Mouse (Mus musculus): Measurements from ENCODE around the gene Psme3. TPM values are rescaled to one million over a fixed set of nuclear protein-coding genes. Genes with fewer than 3 reads are reported as not detected.

The Psme3 gene
- total and polyA plus RNA-seq, 2 experiments from 2014 or later = 74.0 to 76.5 TPM

DNA sequence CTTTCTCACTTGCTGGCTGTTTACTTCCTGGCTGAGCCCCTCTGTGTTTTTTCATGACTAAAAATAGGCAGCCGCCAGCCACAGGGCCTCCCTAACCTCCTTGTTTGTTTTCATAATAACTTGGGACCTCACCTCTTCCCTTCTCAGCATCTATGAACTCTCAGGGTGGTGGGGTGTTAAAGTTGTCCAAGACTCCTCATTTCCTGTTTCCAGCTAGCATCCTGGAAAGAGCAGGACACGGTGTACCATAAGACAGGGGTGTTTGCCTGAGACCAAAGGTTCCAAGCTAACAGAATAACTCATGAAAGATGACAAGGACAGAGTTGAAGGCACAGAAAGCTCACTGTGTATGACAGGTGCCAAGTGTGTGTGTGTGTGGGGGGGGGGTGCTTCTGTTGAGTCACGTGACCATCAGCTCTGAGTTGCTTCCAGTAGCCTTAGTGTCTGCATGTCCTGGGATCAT lies 44.7 kb downstream of the Psme3 start:
- no peak for TF ChIP-seq CTCF (IDR thresholded peaks at IDR 0.05)
- ATAC-seq (ENCODE audit: low FRiP score) = no peak

DNA sequence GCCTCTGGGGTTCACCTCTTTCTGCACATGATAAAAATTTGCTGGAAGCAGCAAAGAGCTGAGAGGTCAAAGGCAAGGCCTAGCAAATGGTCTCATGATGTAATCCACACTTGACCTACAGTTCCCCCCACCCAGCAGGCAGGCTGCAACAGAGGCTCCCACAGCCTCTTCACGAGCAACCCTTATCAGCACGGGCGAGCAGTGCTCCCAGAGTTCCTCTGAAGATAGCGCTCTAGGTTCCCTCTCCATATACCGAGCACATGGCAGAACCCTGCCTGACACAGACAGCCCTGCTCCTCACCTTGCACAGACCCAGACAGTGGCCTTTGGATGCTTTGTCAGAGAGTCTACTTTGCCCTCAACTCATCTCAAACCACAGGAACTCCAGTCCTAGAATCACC lies 48.5 kb downstream of the Psme3 start:
- no peak for ATAC-seq (ENCODE audit: low FRiP score)
- Histone ChIP-seq H3K4me2 (ENCODE audit: low read depth, low read length, poor library complexity, severe bottlenecking) (no peak overlapping the region), H3K36me3 (ENCODE audit: insufficient read depth, low read length) (no peaks in the 10 kb centered on the region), H3K9me3 (ENCODE audit: low read length) (no peaks in the 10 kb centered on the region), H3K4me3 (ENCODE audit: low read depth, low read length) (no peak overlapping the region), H3K4me1 (ENCODE audit: insufficient read depth, low read length) (no peaks in the 10 kb centered on the region), H3K27ac (ENCODE audit: low read depth, low read length) (no peak overlapping the region), H3K27me3 (ENCODE audit: insufficient read depth, low read length) (no peaks in the 10 kb centered on the region), H3K9ac (replicated peaks; ENCODE audit: low read length, poor library complexity, severe bottlenecking) (no peak overlapping the region)
- DNase-seq (ENCODE audit: low spot score) = no peak
- TF ChIP-seq CTCF (IDR thresholded peaks at IDR 0.05) = no peak
- 83% methylated on average over 5 of the region's 5 CpGs for WGBS

More for the DNA sequence above, 44.7 kb downstream of the Psme3 start:
- no peak for DNase-seq (ENCODE audit: low spot score)
- no peak overlapping the region for H3K9ac ChIP-seq (replicated peaks; ENCODE audit: low read length, poor library complexity, severe bottlenecking)
- H3K36me3 ChIP-seq (ENCODE audit: insufficient read depth, low read length) = no peaks in the 10 kb centered on the region
- no peak overlapping the region for H3K4me2 ChIP-seq (ENCODE audit: low read depth, low read length, poor library complexity, severe bottlenecking)
- H3K27ac ChIP-seq (ENCODE audit: low read depth, low read length) = no peak overlapping the region
- no peak overlapping the region for H3K4me3 ChIP-seq (ENCODE audit: low read depth, low read length)
- H3K4me1 ChIP-seq (ENCODE audit: insufficient read depth, low read length) = no peaks in the 10 kb centered on the region
- H3K9me3 ChIP-seq (ENCODE audit: low read length) = no peaks in the 10 kb centered on the region
- no peaks in the 10 kb centered on the region for H3K27me3 ChIP-seq (ENCODE audit: insufficient read depth, low read length)
- WGBS = 72% methylated on average over 3 of the region's 3 CpGs

GRCm38 (mm10) chr11:101367326-101367935 lies 51.4 kb downstream of the Psme3 start, which contains the start of gene G6pc:
TSS of gene G6pc (plus strand) at chr11:101367561.
- Histone ChIP-seq H3K27ac (ENCODE audit: low read depth, low read length) (no peak within 1 kb of the TSS), H3K4me1 (ENCODE audit: insufficient read depth, low read length) (no peaks in the 10 kb centered on the region), H3K9ac (replicated peaks; ENCODE audit: low read length, poor library complexity, severe bottlenecking) (no peak within 1 kb of the TSS), H3K27me3 (ENCODE audit: insufficient read depth, low read length) (no peaks in the 10 kb centered on the region), H3K4me2 (ENCODE audit: low read depth, low read length, poor library complexity, severe bottlenecking) (no peak within 1 kb of the TSS), H3K36me3 (ENCODE audit: insufficient read depth, low read length) (no peaks in the 10 kb centered on the region), H3K9me3 (ENCODE audit: low read length) (no peaks in the 10 kb centered on the region), H3K4me3 (ENCODE audit: low read depth, low read length) (no peak within 1 kb of the TSS)
- WGBS = 90% methylated on average over 8 of the region's 8 CpGs
- DNase-seq (ENCODE audit: low spot score) (no peak), ATAC-seq (ENCODE audit: low FRiP score) (no peak)
- no peak for TF ChIP-seq CTCF (IDR thresholded peaks at IDR 0.05)

GRCm38 (mm10) chr11:101370141-101370540 lies 54.1 kb downstream of the Psme3 start:
- Histone ChIP-seq H3K9ac (replicated peaks; ENCODE audit: low read length, poor library complexity, severe bottlenecking) (no peak overlapping the region), H3K9me3 (ENCODE audit: low read length) (no peaks in the 10 kb centered on the region), H3K4me2 (ENCODE audit: low read depth, low read length, poor library complexity, severe bottlenecking) (no peak overlapping the region), H3K27me3 (ENCODE audit: insufficient read depth, low read length) (no peaks in the 10 kb centered on the region), H3K27ac (ENCODE audit: low read depth, low read length) (no peak overlapping the region), H3K36me3 (ENCODE audit: insufficient read depth, low read length) (no peaks in the 10 kb centered on the region), H3K4me3 (ENCODE audit: low read depth, low read length) (no peak overlapping the region), H3K4me1 (ENCODE audit: insufficient read depth, low read length) (no peaks in the 10 kb centered on the region)
- ATAC-seq (ENCODE audit: low FRiP score) (no peak), DNase-seq (ENCODE audit: low spot score) (no peak)
- 80% methylated on average over 5 of the region's 5 CpGs for WGBS
- no peak for TF ChIP-seq CTCF (IDR thresholded peaks at IDR 0.05)

Small RNAs within 50 kb of the gene (microRNA-seq; reads per million reads assigned to microRNA genes)
- gene Gm25593 (ENCODE audit: borderline number of aligned reads) = not detected

Other genes with a start within 250 kb of the Psme3 start
Only the 30 nearest of the 31 such genes appear.
- 0.27 TPM in 1 of 2 replicates, not detected in the other for gene Hsd17b1, start 237.8 kb upstream of the Psme3 start, total RNA-seq (2014; rRNA removed)
- not detected in 2 replicates for gene Hsd17b1, start 237.8 kb upstream of the Psme3 start, polyA plus RNA-seq (2015; fragmentation: Nextera tagmentation; extraction: Ambion mirVana)
- gene Coasy, start 233.6 kb upstream of the Psme3 start, total RNA-seq (2014; rRNA removed) = 41.8 and 48.7 TPM in 2 replicates
- gene Coasy, start 233.6 kb upstream of the Psme3 start, polyA plus RNA-seq (2015; fragmentation: Nextera tagmentation; extraction: Ambion mirVana) = 31.5 and 34.1 TPM in 2 replicates
- gene Mlx, start 228.9 kb upstream of the Psme3 start, total RNA-seq (2014; rRNA removed) = 60.7 and 61.3 TPM in 2 replicates
- gene Mlx, start 228.9 kb upstream of the Psme3 start, polyA plus RNA-seq (2015; fragmentation: Nextera tagmentation; extraction: Ambion mirVana) = 64.1 and 67.8 TPM in 2 replicates
- 5.3 and 6.9 TPM in 2 replicates for gene Psmc3ip, start 220.8 kb upstream of the Psme3 start, total RNA-seq (2014; rRNA removed)
- 8.9 and 10.3 TPM in 2 replicates for gene Psmc3ip, start 220.8 kb upstream of the Psme3 start, polyA plus RNA-seq (2015; fragmentation: Nextera tagmentation; extraction: Ambion mirVana)
- 54.9 and 61.7 TPM in 2 replicates for gene Retreg3, start 196.3 kb upstream of the Psme3 start, total RNA-seq (2014; rRNA removed)
- 24.8 and 26.0 TPM in 2 replicates for gene Retreg3, start 196.3 kb upstream of the Psme3 start, polyA plus RNA-seq (2015; fragmentation: Nextera tagmentation; extraction: Ambion mirVana)
- gene Tubg1, start 196.3 kb upstream of the Psme3 start, total RNA-seq (2014; rRNA removed) = 40.5 and 52.6 TPM in 2 replicates
- 64.4 and 64.6 TPM in 2 replicates for gene Tubg1, start 196.3 kb upstream of the Psme3 start, polyA plus RNA-seq (2015; fragmentation: Nextera tagmentation; extraction: Ambion mirVana)
- 38.4 and 40.6 TPM in 2 replicates for gene Tubg2, start 160.3 kb upstream of the Psme3 start, total RNA-seq (2014; rRNA removed)
- gene Tubg2, start 160.3 kb upstream of the Psme3 start, polyA plus RNA-seq (2015; fragmentation: Nextera tagmentation; extraction: Ambion mirVana) = 86.1 and 93.8 TPM in 2 replicates
- gene Cntnap1, start 145.7 kb upstream of the Psme3 start, total RNA-seq (2014; rRNA removed) = 12.5 and 15.0 TPM in 2 replicates
- gene Cntnap1, start 145.7 kb upstream of the Psme3 start, polyA plus RNA-seq (2015; fragmentation: Nextera tagmentation; extraction: Ambion mirVana) = 3.0 and 3.2 TPM in 2 replicates
- 13.7 and 23.4 TPM in 2 replicates for gene Plekhh3, start 144.9 kb upstream of the Psme3 start, total RNA-seq (2014; rRNA removed)
- gene Plekhh3, start 144.9 kb upstream of the Psme3 start, polyA plus RNA-seq (2015; fragmentation: Nextera tagmentation; extraction: Ambion mirVana) = 5.8 and 6.2 TPM in 2 replicates
- gene Ccr10, start 140.8 kb upstream of the Psme3 start, total RNA-seq (2014; rRNA removed) = 0.61 and 1.4 TPM in 2 replicates
- gene Ccr10, start 140.8 kb upstream of the Psme3 start, polyA plus RNA-seq (2015; fragmentation: Nextera tagmentation; extraction: Ambion mirVana) = 0.75 and 0.83 TPM in 2 replicates
- 26.5 and 40.0 TPM in 2 replicates for gene Ezh1, start 89.8 kb upstream of the Psme3 start, total RNA-seq (2014; rRNA removed)
- gene Ezh1, start 89.8 kb upstream of the Psme3 start, polyA plus RNA-seq (2015; fragmentation: Nextera tagmentation; extraction: Ambion mirVana) = 25.4 and 25.9 TPM in 2 replicates
- gene Ramp2, start 70.2 kb upstream of the Psme3 start, total RNA-seq (2014; rRNA removed) = 55.0 and 67.5 TPM in 2 replicates
- gene Ramp2, start 70.2 kb upstream of the Psme3 start, polyA plus RNA-seq (2015; fragmentation: Nextera tagmentation; extraction: Ambion mirVana) = 95.3 and 103 TPM in 2 replicates
- gene Vps25, start 62.5 kb upstream of the Psme3 start, total RNA-seq (2014; rRNA removed) = 77.3 and 82.3 TPM in 2 replicates
- gene Vps25, start 62.5 kb upstream of the Psme3 start, polyA plus RNA-seq (2015; fragmentation: Nextera tagmentation; extraction: Ambion mirVana) = 130 and 144 TPM in 2 replicates
- gene Wnk4, start 55.6 kb upstream of the Psme3 start, total RNA-seq (2014; rRNA removed) = 4.2 and 8.1 TPM in 2 replicates
- 7.5 and 9.2 TPM in 2 replicates for gene Wnk4, start 55.6 kb upstream of the Psme3 start, polyA plus RNA-seq (2015; fragmentation: Nextera tagmentation; extraction: Ambion mirVana)
- not detected in 2 replicates for gene Cntd1, start 37.2 kb upstream of the Psme3 start, total RNA-seq (2014; rRNA removed)
- gene Cntd1, start 37.2 kb upstream of the Psme3 start, polyA plus RNA-seq (2015; fragmentation: Nextera tagmentation; extraction: Ambion mirVana) = 0.25 and 0.42 TPM in 2 replicates
- gene Coa3, start 37.1 kb upstream of the Psme3 start, total RNA-seq (2014; rRNA removed) = 136 and 168 TPM in 2 replicates
- gene Coa3, start 37.1 kb upstream of the Psme3 start, polyA plus RNA-seq (2015; fragmentation: Nextera tagmentation; extraction: Ambion mirVana) = 204 and 229 TPM in 2 replicates
- gene Becn1, start 13.9 kb upstream of the Psme3 start, total RNA-seq (2014; rRNA removed) = 94.4 and 209 TPM in 2 replicates
- gene Becn1, start 13.9 kb upstream of the Psme3 start, polyA plus RNA-seq (2015; fragmentation: Nextera tagmentation; extraction: Ambion mirVana) = 145 and 150 TPM in 2 replicates
- gene Aoc2, start 8.8 kb downstream of the Psme3 start, total RNA-seq (2014; rRNA removed) = 5.3 and 6.7 TPM in 2 replicates
- 0.64 and 0.77 TPM in 2 replicates for gene Aoc2, start 8.8 kb downstream of the Psme3 start, polyA plus RNA-seq (2015; fragmentation: Nextera tagmentation; extraction: Ambion mirVana)
- 0.66 and 1.2 TPM in 2 replicates for gene Aoc3, start 14.4 kb downstream of the Psme3 start, total RNA-seq (2014; rRNA removed)
- gene Aoc3, start 14.4 kb downstream of the Psme3 start, polyA plus RNA-seq (2015; fragmentation: Nextera tagmentation; extraction: Ambion mirVana) = 0.07 and 0.20 TPM in 2 replicates
- gene G6pc, start 51.3 kb downstream of the Psme3 start, total RNA-seq (2014; rRNA removed) = not detected in 2 replicates
- gene G6pc, start 51.3 kb downstream of the Psme3 start, polyA plus RNA-seq (2015; fragmentation: Nextera tagmentation; extraction: Ambion mirVana) = not detected in 2 replicates
- gene Aarsd1, start 101.4 kb downstream of the Psme3 start, total RNA-seq (2014; rRNA removed) = 67.4 and 78.3 TPM in 2 replicates
- 96.3 and 107 TPM in 2 replicates for gene Aarsd1, start 101.4 kb downstream of the Psme3 start, polyA plus RNA-seq (2015; fragmentation: Nextera tagmentation; extraction: Ambion mirVana)
- gene Gm27029, start 108.6 kb downstream of the Psme3 start, total RNA-seq (2014; rRNA removed) = 1.8 and 5.7 TPM in 2 replicates
- gene Gm27029, start 108.6 kb downstream of the Psme3 start, polyA plus RNA-seq (2015; fragmentation: Nextera tagmentation; extraction: Ambion mirVana) = 6.3 and 6.8 TPM in 2 replicates
- gene Rundc1, start 108.9 kb downstream of the Psme3 start, total RNA-seq (2014; rRNA removed) = 10.4 and 12.9 TPM in 2 replicates
- gene Rundc1, start 108.9 kb downstream of the Psme3 start, polyA plus RNA-seq (2015; fragmentation: Nextera tagmentation; extraction: Ambion mirVana) = 24.2 and 25.2 TPM in 2 replicates
- gene Ptges3l, start 109.1 kb downstream of the Psme3 start, total RNA-seq (2014; rRNA removed) = 0.66 and 2.7 TPM in 2 replicates
- gene Ptges3l, start 109.1 kb downstream of the Psme3 start, polyA plus RNA-seq (2015; fragmentation: Nextera tagmentation; extraction: Ambion mirVana) = 2.9 TPM in 2 replicates
- gene Rpl27, start 126.1 kb downstream of the Psme3 start, total RNA-seq (2014; rRNA removed) = 605 and 614 TPM in 2 replicates
- 227 and 260 TPM in 2 replicates for gene Rpl27, start 126.1 kb downstream of the Psme3 start, polyA plus RNA-seq (2015; fragmentation: Nextera tagmentation; extraction: Ambion mirVana)
- gene Ifi35, start 132.2 kb downstream of the Psme3 start, total RNA-seq (2014; rRNA removed) = 1.9 and 3.3 TPM in 2 replicates
- gene Ifi35, start 132.2 kb downstream of the Psme3 start, polyA plus RNA-seq (2015; fragmentation: Nextera tagmentation; extraction: Ambion mirVana) = 4.5 TPM in 2 replicates
- 90.5 and 96.3 TPM in 2 replicates for gene Rnd2, start 148.8 kb downstream of the Psme3 start, total RNA-seq (2014; rRNA removed)
- 95.7 and 104 TPM in 2 replicates for gene Rnd2, start 148.8 kb downstream of the Psme3 start, polyA plus RNA-seq (2015; fragmentation: Nextera tagmentation; extraction: Ambion mirVana)
- 313 and 334 TPM in 2 replicates for gene Vat1, start 150.0 kb downstream of the Psme3 start, total RNA-seq (2014; rRNA removed)
- 143 and 146 TPM in 2 replicates for gene Vat1, start 150.0 kb downstream of the Psme3 start, polyA plus RNA-seq (2015; fragmentation: Nextera tagmentation; extraction: Ambion mirVana)
- 2.8 and 5.1 TPM in 2 replicates for gene Brca1, start 235.7 kb downstream of the Psme3 start, total RNA-seq (2014; rRNA removed)
- 0.84 and 0.90 TPM in 2 replicates for gene Brca1, start 235.7 kb downstream of the Psme3 start, polyA plus RNA-seq (2015; fragmentation: Nextera tagmentation; extraction: Ambion mirVana)
- 121 and 128 TPM in 2 replicates for gene Nbr1, start 235.9 kb downstream of the Psme3 start, total RNA-seq (2014; rRNA removed)
- gene Nbr1, start 235.9 kb downstream of the Psme3 start, polyA plus RNA-seq (2015; fragmentation: Nextera tagmentation; extraction: Ambion mirVana) = 56.3 and 59.7 TPM in 2 replicates